Mouse (Mus musculus) liver, embryonic 15.5 days (tissue): ENCODE results near the gene Rpe. TPM values are rescaled to one million over a fixed set of nuclear protein-coding genes. Genes with fewer than 3 reads are reported as not detected.

Experiments
- polyA plus RNA-seq: library from polyadenylated mRNA; unstranded; fragments of >200 nt; fragmentation: Nextera tagmentation; extraction: Ambion mirVana; gene quantifications from 2 replicates; pipeline ENCODE4 v1.2.1, GENCODE M21; 2015

Gene Rpe
- polyA plus RNA-seq, 1 experiment from 2014 or later: 26.9 TPM

Other genes starting within 250 kb of the Rpe start
- gene Unc80, start 232.5 kb upstream of the Rpe start, polyA plus RNA-seq: not detected in 2 replicates
- gene Kansl1l, start 116.7 kb downstream of the Rpe start, polyA plus RNA-seq: 3.3 and 3.9 TPM in 2 replicates
- gene Acadl, start 162.4 kb downstream of the Rpe start, polyA plus RNA-seq: 140 and 145 TPM in 2 replicates
- gene Myl1, start 244.6 kb downstream of the Rpe start, polyA plus RNA-seq: 37.2 and 72.1 TPM in 2 replicates